Mouse (Mus musculus) right cerebral cortex, adult 18-20 months (tissue): ENCODE measurements at regions not wholly inside any gene's neighbourhood (a gene's known extent, or its start where the extent isn't known, plus 50 kb on each side); places are given as distances from the start of the nearest gene placed in this dataset.

Source experiments
- DNase-seq: peaks from one replicate; pipeline ENCODE4 v3.0.0; 2022; ENCODE audit warnings: mixed read lengths

GRCm38 (mm10) chr8:30669451-30669850 is 2759.1 kb upstream of the 5930422O12Rik start:
- DNase-seq, result no peak

DNA sequence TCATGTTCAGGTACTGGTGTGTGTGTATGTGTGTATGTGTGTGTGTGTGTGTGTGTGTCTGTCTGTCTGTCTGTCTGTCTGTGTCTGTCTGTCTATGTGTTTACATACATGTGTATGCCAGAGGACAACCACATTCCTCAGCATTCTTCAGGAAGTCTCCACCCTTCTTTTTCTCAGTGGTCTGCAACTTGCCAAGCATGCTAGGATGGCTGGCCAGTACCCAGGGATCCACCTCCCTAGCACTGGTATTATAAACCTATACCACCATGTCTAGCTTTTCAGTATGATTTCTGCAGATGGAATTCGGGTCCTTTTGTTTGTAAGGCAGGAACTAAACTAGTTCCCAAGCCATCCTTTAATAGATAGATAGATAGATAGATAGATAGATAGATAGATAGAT is 2751.1 kb upstream of the 5930422O12Rik start:
- DNase-seq, result no peak

GRCm38 (mm10) chr8:30682169-30682568 is 2746.3 kb upstream of the 5930422O12Rik start:
- DNase-seq, result no peak

- DNase-seq, result no peak
Measured at GRCm38 (mm10) chr8:30686539-30686938, 2742.0 kb upstream of the 5930422O12Rik start.

DNA sequence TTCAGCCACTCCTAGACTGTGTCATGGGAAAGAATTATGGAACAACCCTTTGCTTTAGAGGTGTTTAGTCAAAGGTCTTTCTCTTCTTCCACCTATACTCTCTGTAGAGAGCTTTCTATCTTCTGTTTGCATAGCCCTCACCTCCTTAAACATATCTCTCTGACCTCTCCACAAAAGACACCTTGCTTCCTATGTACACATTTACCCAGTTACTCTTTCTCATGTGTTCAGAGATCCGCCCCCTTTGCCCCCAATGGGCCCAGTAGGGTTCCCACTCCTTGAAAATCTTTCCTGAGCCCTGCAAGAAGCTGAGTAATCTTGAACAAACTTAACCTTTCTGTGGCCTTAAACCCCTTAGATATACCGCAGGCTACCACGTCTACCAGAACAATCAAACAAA is 2734.4 kb upstream of the 5930422O12Rik start:
- DNase-seq, result no peak

DNA sequence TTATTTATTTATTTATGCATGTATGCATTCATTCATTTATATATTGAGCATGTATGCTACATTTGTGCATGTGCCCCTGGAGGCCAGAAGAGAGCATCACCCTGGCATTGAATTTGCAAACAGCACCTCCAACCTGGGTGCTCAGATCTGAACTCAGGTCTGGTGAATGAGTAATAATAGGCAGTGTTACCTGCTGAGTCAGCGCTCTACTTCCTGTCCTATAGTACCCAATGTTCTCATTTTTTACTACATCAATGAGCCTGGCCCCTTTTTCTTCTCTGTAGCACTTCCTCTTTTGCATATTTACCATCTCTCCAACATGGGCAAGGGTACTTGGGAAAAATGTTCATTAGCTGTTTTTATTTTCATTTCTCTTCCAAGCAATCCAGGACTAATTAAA is 2711.9 kb upstream of the 5930422O12Rik start:
- no peak for DNase-seq

GRCm38 (mm10) chr8:30730366-30730765 is 2698.1 kb upstream of the 5930422O12Rik start:
- DNase-seq, result peak; percentile 40

DNA sequence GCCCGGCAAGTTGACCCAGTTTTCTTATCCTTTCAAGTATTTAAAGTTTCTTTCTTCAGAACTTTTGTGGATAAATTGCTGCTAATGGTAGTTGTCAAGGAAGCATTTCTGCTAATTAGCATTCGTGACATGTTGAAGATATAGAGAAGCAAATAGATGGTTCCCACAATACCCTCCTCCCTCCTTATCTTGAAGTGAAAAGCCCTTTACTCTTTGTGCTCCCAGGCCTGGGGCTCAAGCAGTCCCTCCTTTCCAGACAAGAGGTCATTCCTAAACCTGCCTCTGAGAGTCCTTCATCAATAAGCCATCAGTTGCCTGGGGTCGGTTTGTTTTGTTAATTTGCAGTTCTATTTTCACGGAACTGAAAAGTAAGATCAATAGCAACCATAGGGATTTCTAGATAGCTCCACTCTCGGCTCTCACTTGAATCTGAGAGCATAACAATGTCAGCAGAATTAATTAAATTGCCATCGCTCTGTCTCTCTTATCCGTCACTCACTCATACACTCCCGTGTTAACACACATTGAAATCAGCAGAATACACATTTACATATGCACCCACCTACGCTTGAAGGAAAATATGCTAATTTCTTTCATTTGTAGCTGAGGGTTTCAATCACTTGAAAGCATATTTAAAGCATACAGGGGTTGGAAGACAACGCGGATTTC is 2695.8 kb upstream of the 5930422O12Rik start:
- DNase-seq, result no peak

DNA sequence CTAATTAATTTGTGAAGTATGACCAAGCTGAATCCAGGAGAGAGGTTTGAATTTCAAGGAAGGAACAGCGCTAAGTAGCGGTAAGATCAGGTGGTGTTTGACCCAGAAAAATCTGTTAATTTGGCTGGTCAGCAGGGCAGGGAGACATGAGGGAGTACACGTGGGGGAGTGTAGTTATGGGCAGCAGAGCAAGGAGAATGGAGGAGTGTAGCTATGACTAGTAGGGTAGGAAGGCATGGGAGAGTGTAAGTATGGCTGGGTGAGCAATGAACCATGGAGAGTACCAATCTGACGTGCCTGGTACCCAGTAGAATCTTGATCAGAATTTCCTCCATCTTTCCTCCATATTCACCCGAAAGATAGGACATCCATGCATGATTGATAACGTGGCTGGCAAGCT is 2695.1 kb upstream of the 5930422O12Rik start:
- no peak for DNase-seq

DNA sequence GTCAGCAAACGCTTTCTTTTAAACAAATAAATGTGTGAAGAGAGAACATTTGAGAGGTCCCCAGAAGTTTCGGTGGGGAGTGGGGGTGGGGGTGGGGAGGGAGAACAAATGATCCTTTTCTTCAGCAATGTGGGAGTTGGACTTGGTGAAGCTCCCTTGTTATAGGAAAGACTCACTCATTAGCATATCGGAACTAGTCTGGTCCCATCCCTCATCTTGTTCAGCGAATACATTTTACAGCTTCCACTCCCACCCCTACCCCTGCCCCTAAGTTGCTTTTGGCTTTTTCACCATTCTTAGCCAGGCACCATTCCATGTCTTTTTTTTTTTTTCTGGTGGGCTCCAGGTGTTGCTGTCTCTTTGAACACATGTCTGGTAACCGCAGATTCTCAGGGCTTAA is 2693.2 kb upstream of the 5930422O12Rik start:
- DNase-seq, result no peak

GRCm38 (mm10) chr8:30735740-30736139 is 2692.8 kb upstream of the 5930422O12Rik start:
- no peak for DNase-seq

DNA sequence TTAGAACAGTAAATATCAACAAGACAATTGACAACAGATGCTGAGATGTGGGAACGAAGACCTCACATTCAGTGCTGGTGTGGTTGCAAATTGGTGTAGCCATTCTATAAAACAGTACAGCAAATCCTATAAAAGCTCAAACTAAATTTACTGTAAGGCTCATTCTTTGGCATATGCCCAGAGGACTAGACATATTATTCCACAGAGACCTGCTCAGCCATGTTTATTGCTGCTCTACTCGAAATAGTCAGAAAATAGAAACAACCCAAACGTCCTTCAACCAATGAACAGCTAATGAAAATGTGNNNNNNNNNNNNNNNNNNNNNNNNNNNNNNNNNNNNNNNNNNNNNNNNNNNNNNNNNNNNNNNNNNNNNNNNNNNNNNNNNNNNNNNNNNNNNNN is 2681.6 kb upstream of the 5930422O12Rik start:
- no peak for DNase-seq
